Mouse (Mus musculus) liver, embryonic 11.5 days (tissue): ENCODE measurements around the gene Ankrd49. TPM values are rescaled to one million over a fixed set of nuclear protein-coding genes. Genes with fewer than 3 reads are reported as not detected.

Source experiments
- polyA plus RNA-seq: library from polyadenylated mRNA; unstranded; fragments of >200 nt; fragmentation: Nextera tagmentation; extraction: Ambion mirVana; gene quantifications from 2 replicates; pipeline ENCODE4 v1.2.1, GENCODE M21; 2014

Ankrd49 gene
- polyA plus RNA-seq, 1 experiment from 2014 or later: 65.1 TPM

Other genes with a start within 250 kb of the Ankrd49 start
- gene Amotl1, start 139.8 kb downstream of the Ankrd49 start, polyA plus RNA-seq: 8.5 and 9.5 TPM in 2 replicates
- gene Piwil4, start 44.1 kb downstream of the Ankrd49 start, polyA plus RNA-seq: 0.10 and 0.19 TPM in 2 replicates
- gene Fut4, start 32.5 kb downstream of the Ankrd49 start, polyA plus RNA-seq: 1.7 and 1.9 TPM in 2 replicates
- gene 1700012B09Rik, start 13.8 kb downstream of the Ankrd49 start, polyA plus RNA-seq: not detected in 2 replicates
- 33.5 and 41.9 TPM in 2 replicates for gene Mre11a, start 202 bp downstream of the Ankrd49 start, polyA plus RNA-seq
- gene Gpr83, start 75.4 kb upstream of the Ankrd49 start, polyA plus RNA-seq: not detected in 2 replicates
- gene Izumo1r, start 119.1 kb upstream of the Ankrd49 start, polyA plus RNA-seq: not detected in 2 replicates